Mouse (Mus musculus) layer of hippocampus, postnatal 14 days (tissue): ENCODE measurements around the gene Cnn3. TPM values are rescaled to one million over a fixed set of nuclear protein-coding genes. Genes with fewer than 3 reads are reported as not detected.

Experiments
- DNase-seq, 2 experiments: peaks; one replicate each; pipeline ENCODE4 v3.0.0; 2021 to 2022; ENCODE audit warnings: low spot score in 2 of 2, mixed read lengths in 1 of 2
- total RNA-seq, 2 experiments: library from RNA; stranded (reverse); gene quantifications; 2 replicates each; pipeline ENCODE4 v1.2.3; 2021

The Cnn3 gene
- total RNA-seq, 2 experiments from 2014 or later: 110 to 126 TPM

DNA sequence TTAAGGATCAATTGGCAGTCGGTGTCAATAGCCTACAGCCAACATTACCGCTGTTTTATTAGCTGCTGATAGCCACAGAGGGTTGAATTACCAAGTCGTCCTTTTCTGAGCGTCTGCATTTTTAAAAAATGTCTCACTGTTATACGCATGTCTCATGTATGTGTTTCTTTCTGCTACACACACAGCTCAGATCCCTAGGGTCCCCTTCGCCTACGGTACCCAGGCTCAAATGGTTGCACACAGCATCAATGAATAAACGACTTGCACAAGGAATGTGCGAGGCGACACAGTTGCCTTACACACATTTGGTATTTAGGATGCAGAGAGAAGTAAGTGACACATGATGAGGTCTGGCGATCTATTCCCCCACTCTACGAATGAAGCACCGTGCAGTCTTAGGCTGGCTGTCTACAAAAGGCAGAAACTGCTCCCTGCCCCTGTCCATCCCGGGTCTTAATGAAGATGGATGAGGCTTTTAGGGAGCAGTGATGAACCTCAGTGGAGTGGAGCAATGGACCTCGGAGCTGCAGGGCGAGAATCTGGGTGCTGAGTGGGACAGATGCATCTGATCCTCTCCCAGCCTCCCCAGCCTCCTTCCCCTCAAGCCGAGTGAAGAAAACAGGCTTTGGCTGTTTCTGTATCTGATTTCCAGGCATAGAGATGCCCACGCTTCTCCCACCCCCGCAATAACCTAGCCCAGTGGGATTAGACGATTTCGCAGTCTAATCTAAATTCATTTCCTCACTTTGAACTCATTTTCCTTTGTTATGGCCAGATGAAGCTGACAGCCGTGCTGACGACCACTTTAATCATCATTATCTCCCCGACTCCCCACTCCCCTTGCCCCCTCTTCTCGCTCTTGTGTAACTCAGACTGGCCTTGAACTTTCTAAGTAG lies 57.2 kb downstream of the Cnn3 start:
- DNase-seq: no peak

GRCm38 (mm10) chr3:121485201-121485600 lies 58.9 kb downstream of the Cnn3 start:
- DNase-seq: no peak

DNA sequence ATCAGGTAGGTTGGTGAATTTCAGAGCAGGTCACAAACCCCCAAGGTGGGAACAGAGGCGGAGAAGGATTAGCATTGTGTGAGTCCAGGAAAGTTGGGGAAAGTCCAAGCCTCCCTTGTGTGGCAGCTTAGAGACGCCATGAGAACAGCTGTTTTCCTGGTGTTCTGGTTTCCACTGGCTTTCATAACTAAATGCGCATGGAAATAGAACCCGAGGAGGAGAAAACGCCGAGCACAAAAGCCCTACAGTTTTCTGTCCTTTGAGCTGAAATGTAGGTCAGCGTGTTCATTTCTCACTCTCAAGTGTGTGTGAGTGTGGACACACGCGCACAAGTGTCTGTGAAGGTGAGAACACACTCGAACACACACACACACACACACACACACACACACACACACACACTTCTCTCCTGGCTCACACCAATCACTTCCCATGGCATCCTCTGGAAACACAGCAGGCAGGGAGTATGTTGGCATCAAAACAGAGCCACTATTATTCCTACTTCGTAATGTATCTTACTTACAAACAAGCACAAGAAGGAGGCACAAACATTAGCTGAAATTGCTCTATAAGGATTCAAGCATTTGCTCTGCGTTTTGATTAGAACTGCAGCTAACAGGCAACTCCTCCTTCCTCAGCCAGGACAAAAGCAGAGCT lies 63.3 kb downstream of the Cnn3 start:
- DNase-seq: peak in 1 of 2 experiments; percentile 65

DNA sequence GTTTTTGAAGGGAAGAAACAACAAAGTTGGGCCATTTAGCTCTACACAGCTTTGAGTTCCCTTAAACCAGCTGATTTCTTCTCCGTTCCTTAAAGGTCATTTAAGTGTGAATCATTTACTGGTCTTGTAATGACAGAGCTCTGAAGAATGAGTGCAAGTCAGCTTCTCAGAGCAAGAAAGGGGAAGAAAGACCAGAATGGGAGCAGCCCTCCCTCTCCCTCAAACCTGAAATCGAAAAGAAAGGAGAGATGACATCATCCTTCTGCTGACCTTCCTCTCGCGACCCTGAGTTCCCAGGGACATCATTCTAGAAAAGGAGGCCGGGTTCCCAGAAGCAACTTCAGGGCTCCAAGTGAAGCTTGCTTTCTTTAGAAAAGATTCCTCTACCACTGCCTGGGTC lies 64.6 kb downstream of the Cnn3 start:
- DNase-seq: no peak

DNA sequence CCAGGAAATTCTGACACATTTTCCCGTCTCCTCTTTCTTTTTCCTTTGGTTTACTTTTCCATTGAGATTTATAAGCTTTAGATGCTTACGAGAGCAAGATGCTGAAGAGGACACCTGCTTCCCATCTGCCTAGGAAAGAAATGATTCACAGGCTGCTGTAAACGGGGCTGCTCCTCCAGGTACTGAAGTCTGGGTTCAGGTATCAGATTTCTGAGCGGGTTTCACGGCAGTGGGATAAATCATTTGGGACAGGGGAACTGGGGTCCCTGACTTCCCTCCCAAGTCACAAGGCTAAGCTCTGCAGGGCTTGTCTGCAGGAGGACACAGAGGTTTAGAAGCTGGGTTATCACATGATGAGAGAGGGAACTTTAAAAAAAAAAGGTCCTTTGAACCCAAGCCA lies 65.7 kb downstream of the Cnn3 start:
- DNase-seq: no peak

- no peak for DNase-seq
These were observed 67.7 kb downstream of the Cnn3 start for GRCm38 (mm10) chr3:121493997-121494421.

- peak; percentile 41 to 52 for DNase-seq
These were observed 73.9 kb downstream of the Cnn3 start for GRCm38 (mm10) chr3:121500225-121500624.

DNA sequence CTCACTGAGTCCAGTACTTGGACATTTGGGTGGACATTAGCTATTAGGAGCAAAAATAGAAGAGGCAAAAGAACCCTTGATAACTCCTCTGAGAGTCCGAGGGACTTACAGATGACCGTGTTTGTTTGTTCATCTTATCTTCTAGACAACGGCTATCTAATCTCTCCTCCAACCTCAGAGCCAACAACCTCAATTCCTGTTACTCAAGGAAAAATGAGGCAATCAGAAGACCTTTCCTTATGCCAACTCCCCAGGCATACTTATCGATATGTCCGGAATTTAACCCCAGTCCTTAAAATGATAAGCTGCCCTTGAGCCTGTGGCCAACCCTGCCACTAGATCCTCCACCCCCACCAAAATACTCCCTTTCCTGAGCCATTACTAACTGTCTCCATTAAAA lies 74.4 kb downstream of the Cnn3 start:
- no peak for DNase-seq

DNA sequence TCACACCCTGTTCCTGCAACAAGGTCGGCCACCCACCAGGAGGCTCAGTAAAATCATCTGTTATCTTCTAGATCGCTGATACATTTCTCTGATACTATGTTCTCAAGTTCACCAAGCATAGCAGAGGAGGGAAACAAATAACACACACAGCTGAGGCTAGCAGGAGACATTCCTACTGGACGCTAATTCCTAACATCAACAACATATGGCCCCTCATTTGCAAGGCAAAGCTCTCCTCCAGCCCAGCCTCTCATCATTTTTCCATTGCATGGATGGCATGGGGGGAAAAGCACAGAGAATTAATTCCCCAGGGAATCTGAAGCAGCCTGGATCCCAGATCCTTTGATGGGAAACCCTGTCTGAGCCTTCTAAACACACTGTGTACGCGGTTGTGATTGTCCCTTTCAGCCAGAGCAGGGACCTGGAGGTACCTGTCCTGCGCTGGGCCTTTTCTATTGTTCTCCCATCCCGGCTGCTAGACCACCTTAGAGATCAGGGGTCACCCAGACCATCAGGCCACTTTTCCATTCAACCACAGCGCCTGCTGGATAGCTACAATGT lies 78.7 kb downstream of the Cnn3 start:
- DNase-seq: peak in 1 of 2 experiments; percentile 17

GRCm38 (mm10) chr3:121506175-121506574 lies 79.9 kb downstream of the Cnn3 start:
- no peak for DNase-seq

GRCm38 (mm10) chr3:121506756-121507155 lies 80.5 kb downstream of the Cnn3 start:
- DNase-seq: no peak

- DNase-seq: no peak
These were observed 81.4 kb downstream of the Cnn3 start for GRCm38 (mm10) chr3:121507678-121508077.

Other genes with a start within 250 kb of the Cnn3 start
- gene Tmem56, start 143.4 kb upstream of the Cnn3 start, total RNA-seq: 10 to 100 TPM; 25.4 to 28.3 TPM
- 10 to 100 TPM; 18.6 to 21.7 TPM for gene Alg14, start 134.7 kb upstream of the Cnn3 start, total RNA-seq
- not detected for gene Slc44a3, start 105.9 kb downstream of the Cnn3 start, total RNA-seq
- gene 4930432M17Rik, start 244.3 kb downstream of the Cnn3 start, total RNA-seq: not detected